Mouse (Mus musculus) heart, postnatal 0 days (tissue): Measurements from ENCODE around the gene Gse1.

Source experiments
- CTCF ChIP-seq: IDR thresholded peaks from 2 replicates; pipeline ENCODE4 v1.5.1; 2016; ENCODE audit warnings: antibody characterized with exemption, control low read depth, low read depth
- EP300 ChIP-seq: IDR thresholded peaks from 2 replicates; pipeline ENCODE4 v1.6.1; 2016; ENCODE audit warnings: antibody characterized with exemption, low read depth

DNA sequence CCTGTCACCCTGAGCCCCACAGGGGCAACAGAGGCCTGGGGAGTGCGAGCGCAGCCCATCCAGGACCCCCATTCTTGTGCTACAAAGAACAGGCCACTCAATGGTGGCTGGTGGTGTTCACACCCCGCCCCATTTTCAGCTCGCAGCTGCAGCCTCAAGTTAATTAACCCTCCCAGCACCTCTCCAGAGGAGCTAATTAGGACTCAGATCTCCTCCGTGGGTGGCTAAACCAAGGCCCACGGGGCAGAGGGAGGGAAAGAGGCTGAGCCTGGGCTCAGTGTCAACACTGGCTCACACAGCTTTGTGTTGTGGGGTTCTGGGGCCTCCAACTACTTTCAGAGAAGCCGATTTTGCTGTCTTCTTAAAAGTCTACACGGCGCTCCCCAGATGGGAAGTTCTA is 75.8 kb downstream of the Gse1 start:
- TF ChIP-seq CTCF (no peak), EP300 (no peak)
